Comparison of ENCODE assay signal across 28 mouse cellular contexts in the genomic region with DNA sequence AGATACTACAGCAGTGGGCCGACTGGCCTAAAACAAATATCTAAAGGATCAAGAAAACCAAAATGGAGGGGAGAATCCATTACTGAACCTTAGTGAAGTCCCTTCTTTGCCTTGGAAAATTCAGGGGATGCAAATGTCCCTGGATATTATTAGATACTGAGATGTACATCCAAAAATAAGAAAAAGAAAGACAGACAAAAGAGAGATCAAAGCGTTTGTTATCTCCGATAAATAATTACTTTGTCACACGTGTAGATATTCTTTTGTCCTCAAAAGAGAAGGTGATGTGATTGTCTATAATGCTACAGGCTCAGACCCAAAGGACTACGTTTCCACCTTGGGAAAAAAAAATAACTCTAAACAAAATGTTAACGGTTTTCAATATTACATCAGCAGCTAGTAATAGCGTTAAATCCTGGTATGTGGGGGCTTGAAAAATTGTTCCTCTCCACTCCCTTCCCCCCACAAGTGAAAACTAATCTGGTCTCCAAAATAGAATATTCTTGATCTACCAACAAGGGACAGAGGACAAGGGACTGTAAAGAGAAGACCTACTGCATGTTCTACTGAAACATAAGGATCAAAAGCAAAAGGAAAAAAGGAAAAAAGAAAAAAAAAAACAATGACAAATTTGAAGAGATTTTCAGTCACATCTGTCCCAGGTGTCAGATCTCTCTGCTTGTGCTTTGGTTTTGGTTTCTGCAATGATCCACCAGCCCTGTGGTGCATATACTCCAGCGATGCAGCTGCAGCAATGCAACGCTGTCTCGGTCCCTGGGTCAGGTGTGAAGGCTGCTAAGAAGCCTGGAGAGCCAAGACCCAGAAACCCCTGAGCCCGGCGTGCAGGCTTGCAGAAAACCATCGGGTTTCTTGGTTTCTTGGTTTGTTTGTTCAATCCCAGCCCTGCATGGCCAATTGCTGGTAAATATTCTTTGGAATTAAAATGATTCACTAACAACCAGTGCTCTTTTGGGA.
A peak's percentile ranks its signal among the peaks of the same experiment; 100 is the strongest.
DNase-seq lines count a peak whose midpoint lies in the region; ATAC-seq and TF ChIP-seq lines count a peak whose summit lies in the region.
"Had no signal": no experiment of that assay in that cellular context is flagged by ENCODE, and none has a peak within 500 bp of the region (broad histone marks: within the 10 kb centered on the region; RNA-seq: fewer than 3 reads in every experiment).

No protein-coding gene starts in this region.

- no peak for TF ChIP-seq CTCF in lung, embryonic 14.5 days (IDR thresholded peaks at IDR 0.05; ENCODE audit: low read depth)
- no peak for TF ChIP-seq CTCF in layer of hippocampus, adult 2 months (conservative IDR thresholded peaks at IDR 0.05)

- 29% methylated on average over 13 of the region's 13 CpGs for WGBS in lung, embryonic 14.5 days

- peaks cover 5% of the 10 kb centered on the region; the same call in 1 of the 2 replicates for H3K4me1 ChIP-seq in lung, embryonic 14.5 days (ENCODE audit: insufficient read depth)

- no peak overlapping the region for H3K27ac ChIP-seq in lung, embryonic 14.5 days (ENCODE audit: low read depth)
- H3K27ac ChIP-seq in layer of hippocampus, adult 2 months = no peak overlapping the region
- H3K27ac ChIP-seq: embryonic facial prominence, embryonic 12.5 days; forebrain, embryonic 15.5 days; heart, embryonic 15.5 days; hindbrain, embryonic 14.5 days; left cerebral cortex, adult 2 months; limb, embryonic 15.5 days; liver, embryonic 13.5 days had no signal

- DNase-seq in cerebellum, postnatal 10 days = peak; percentile 14 to 34
- DNase-seq in cerebellum, postnatal 4 days (ENCODE audit: low spot score in 2 of 2) = no peak
- peak; percentile 7 for DNase-seq in lung, embryonic 14.5 days
- DNase-seq in lung, adult 18-20 months = no peak
- DNase-seq in thymus, postnatal 4 days = peak; percentile 20
- DNase-seq in thymus, postnatal 10 days (ENCODE audit: low spot score in 2 of 2) = no peak
- no peak for DNase-seq in frontal cortex, postnatal 25 days (ENCODE audit: low spot score in 2 of 2)
- DNase-seq in layer of hippocampus, adult 2 months (ENCODE audit: low spot score in 2 of 2) = no peak
- DNase-seq: adrenal gland, postnatal 10 days; cerebellum, adult 11 months; cerebellum, adult 9-10 months; gastrocnemius, postnatal 14 days; heart, postnatal 36 days; kidney, adult 11 months; kidney, postnatal 14 days; liver, embryonic 13.5 days; lung, adult 2 months; lung, postnatal 14 days; thymus, adult 2 months had no signal

- no peak overlapping the region for H3K4me2 ChIP-seq in lung, embryonic 14.5 days
- H3K4me2 ChIP-seq: embryonic facial prominence, embryonic 12.5 days; forebrain, embryonic 15.5 days; hindbrain, embryonic 14.5 days had no signal

- no peak overlapping the region for H3K9ac ChIP-seq in lung, embryonic 14.5 days
- H3K9ac ChIP-seq: embryonic facial prominence, embryonic 12.5 days; forebrain, embryonic 15.5 days; heart, embryonic 15.5 days; hindbrain, embryonic 14.5 days; limb, embryonic 15.5 days; liver, embryonic 13.5 days had no signal

- no peak for ATAC-seq in lung, embryonic 14.5 days (ENCODE audit: insufficient read depth)
- ATAC-seq: forebrain, embryonic 15.5 days; inflammation-experienced regulatory T-cells, adult 6 months; Patski had no signal

- no peak overlapping the region for H3K4me3 ChIP-seq in lung, embryonic 14.5 days (ENCODE audit: low read depth, low read length)
- no peak overlapping the region for H3K4me3 ChIP-seq in layer of hippocampus, adult 2 months
- H3K4me3 ChIP-seq: embryonic facial prominence, embryonic 12.5 days; forebrain, embryonic 15.5 days; heart, embryonic 15.5 days; left cerebral cortex, adult 2 months; limb, embryonic 15.5 days; liver, embryonic 13.5 days had no signal

- H3K9me3 ChIP-seq in lung, embryonic 14.5 days (ENCODE audit: low read depth, low read length) = no peaks in the 10 kb centered on the region
- H3K9me3 ChIP-seq: embryonic facial prominence, embryonic 12.5 days; forebrain, embryonic 15.5 days; heart, embryonic 10.5 days; heart, embryonic 15.5 days; limb, embryonic 15.5 days; liver, embryonic 13.5 days had no signal

- H3K36me3 ChIP-seq in lung, embryonic 14.5 days (ENCODE audit: insufficient read depth) = no peaks in the 10 kb centered on the region
- H3K36me3 ChIP-seq: embryonic facial prominence, embryonic 12.5 days; forebrain, embryonic 15.5 days; heart, embryonic 10.5 days; heart, embryonic 15.5 days; limb, embryonic 15.5 days; liver, embryonic 13.5 days had no signal

- peaks cover 56% of the 10 kb centered on the region for H3K27me3 ChIP-seq in lung, embryonic 14.5 days (ENCODE audit: insufficient read depth, low read length)

Comparison
In these comparisons a context has a peak if more than half of its experiments do, and no peak if none do; other contexts are left out.
1. DNase-seq: peak in cerebellum, postnatal 10 days (2 of 2), lung, embryonic 14.5 days (single experiment) and thymus, postnatal 4 days (single experiment); none in cerebellum, postnatal 4 days (0 of 2), lung, adult 18-20 months (0 of 2), thymus, postnatal 10 days (0 of 2), frontal cortex, postnatal 25 days (0 of 2) and layer of hippocampus, adult 2 months (0 of 2).